Mouse (Mus musculus): ENCODE measurements around the gene Prcd.
"Not testable (repeated sequence)": the region's sequence is repeated elsewhere in the genome, so short reads cannot be mapped to it uniquely, and the experiment has no call there.

Gene Prcd

GRCm38 (mm10) chr11:116626299-116627071 lies 26.8 kb upstream of the Prcd start, which contains the start of gene Rhbdf2:
Gene Rhbdf2 (minus strand): TSS chr11:116627019.
- DNase-seq = no peak

GRCm38 (mm10) chr11:116627072-116628020 lies 26.0 kb upstream of the Prcd start:
- DNase-seq = peak; percentile 53

- DNase-seq = peak; percentile 93
Measured at GRCm38 (mm10) chr11:116628712-116629111, 24.6 kb upstream of the Prcd start.

- DNase-seq = no peak
Measured at GRCm38 (mm10) chr11:116629472-116629871, 23.9 kb upstream of the Prcd start.

- no peak for DNase-seq
Measured at GRCm38 (mm10) chr11:116630171-116630965, 23.0 kb upstream of the Prcd start.

- no peak for DNase-seq
Measured at GRCm38 (mm10) chr11:116632962-116633361, 20.4 kb upstream of the Prcd start.

- not testable (repeated sequence) for DNase-seq
Measured at GRCm38 (mm10) chr11:116636607-116637006, 16.7 kb upstream of the Prcd start.

- peak; percentile 50 for DNase-seq
Measured at GRCm38 (mm10) chr11:116641168-116641567, 12.2 kb upstream of the Prcd start.

GRCm38 (mm10) chr11:116641731-116642130 lies 11.6 kb upstream of the Prcd start:
- DNase-seq = no peak

GRCm38 (mm10) chr11:116642681-116643578 lies 10.4 kb upstream of the Prcd start:
- peak; percentile 86 for DNase-seq

GRCm38 (mm10) chr11:116643579-116644224 lies 9.6 kb upstream of the Prcd start:
- no peak for DNase-seq

- no peak for DNase-seq
Measured at GRCm38 (mm10) chr11:116644225-116645112, 8.9 kb upstream of the Prcd start.

- no peak for DNase-seq
Measured at GRCm38 (mm10) chr11:116645446-116646110, 7.8 kb upstream of the Prcd start.

GRCm38 (mm10) chr11:116646136-116646535 lies 7.2 kb upstream of the Prcd start:
- DNase-seq = no peak

- DNase-seq = no peak
Measured at GRCm38 (mm10) chr11:116646771-116647170, 6.6 kb upstream of the Prcd start.

- DNase-seq = no peak
Measured at GRCm38 (mm10) chr11:116647340-116647991, 5.9 kb upstream of the Prcd start.

GRCm38 (mm10) chr11:116648213-116648921 lies 5.0 kb upstream of the Prcd start:
- peak; percentile 48 for DNase-seq

- no peak for DNase-seq
Measured at GRCm38 (mm10) chr11:116648976-116649375, 4.4 kb upstream of the Prcd start.
